ENCODE assay signal across 32 mouse cellular contexts in genomic region chr6:95085276-95085675, GRCm38 (mm10). TPM values are rescaled to one million over a fixed set of nuclear protein-coding genes. Genes with fewer than 3 reads are reported as not detected.
DNase-seq lines count a peak whose midpoint lies in the region; ATAC-seq and TF ChIP-seq lines count a peak whose summit lies in the region.
"Had no signal": no experiment of that assay in that cellular context is flagged by ENCODE, and none has a peak within 500 bp of the region (broad histone marks: within the 10 kb centered on the region; RNA-seq: fewer than 3 reads in every experiment).

No protein-coding gene starts in this region.

- no peak for DNase-seq in forebrain, postnatal 0 days
- no peak for DNase-seq in forebrain, embryonic 10.5 days (ENCODE audit: extremely low spot score, low spot score)
- peak; percentile 12 for DNase-seq in layer of hippocampus, adult 9-11 months
- DNase-seq in layer of hippocampus, postnatal 10 days (ENCODE audit: low spot score in 2 of 2): no peak
- DNase-seq in right cerebral cortex, postnatal 10 days (ENCODE audit: low spot score in 2 of 2): peak; percentile 27 to 37
- no peak for DNase-seq in right cerebral cortex, adult 18-20 months
- DNase-seq in embryo, embryonic 10 days (ENCODE audit: low spot score): no peak
- DNase-seq: adrenal gland, postnatal 14 days; cerebellum, adult 2 months; cerebellum, postnatal 14 days; gastrocnemius, adult 2 months; heart, postnatal 10 days; kidney, adult 2 months; kidney, postnatal 36 days; liver, embryonic 13.5 days; lung, adult 18-20 months; lung, postnatal 4 days; right cerebral cortex, postnatal 25 days; spleen, adult 18-20 months; thymus, adult 18-20 months; thymus, postnatal 25 days had no signal

- no peak overlapping the region for H3K27ac ChIP-seq in forebrain, postnatal 0 days (ENCODE audit: low read depth, low read length)
- H3K27ac ChIP-seq in forebrain, embryonic 10.5 days: no peak overlapping the region
- H3K27ac ChIP-seq in intestine, postnatal 0 days (ENCODE audit: low read depth, low read length): no peak overlapping the region
- H3K27ac ChIP-seq: embryonic facial prominence, embryonic 10.5 days; embryonic facial prominence, embryonic 15.5 days; gastrocnemius, adult 2 months; heart, embryonic 13.5 days; hindbrain, embryonic 15.5 days; limb, embryonic 10.5 days; limb, embryonic 15.5 days; liver, embryonic 13.5 days; midbrain, embryonic 12.5 days; neural tube, embryonic 12.5 days had no signal

- H3K4me1 ChIP-seq in forebrain, postnatal 0 days (ENCODE audit: insufficient read depth): no peaks in the 10 kb centered on the region
- H3K4me1 ChIP-seq in forebrain, embryonic 10.5 days: peaks cover 10% of the 10 kb centered on the region
- no peaks in the 10 kb centered on the region for H3K4me1 ChIP-seq in intestine, postnatal 0 days (replicated peaks; ENCODE audit: control insufficient read depth, insufficient read depth, low read length)
- H3K4me1 ChIP-seq: embryonic facial prominence, embryonic 10.5 days; embryonic facial prominence, embryonic 15.5 days; heart, embryonic 13.5 days; hindbrain, embryonic 15.5 days; limb, embryonic 10.5 days; limb, embryonic 15.5 days; liver, embryonic 13.5 days; megakaryocyte, embryonic 14.5 days; neural tube, embryonic 12.5 days had no signal

- H3K4me3 ChIP-seq in forebrain, postnatal 0 days (ENCODE audit: low read depth, low read length): no peak overlapping the region
- no peak overlapping the region for H3K4me3 ChIP-seq in forebrain, embryonic 10.5 days
- no peak overlapping the region for H3K4me3 ChIP-seq in intestine, postnatal 0 days (ENCODE audit: low read depth, low read length)
- H3K4me3 ChIP-seq: embryonic facial prominence, embryonic 10.5 days; embryonic facial prominence, embryonic 15.5 days; gastrocnemius, adult 2 months; heart, embryonic 13.5 days; hindbrain, embryonic 15.5 days; limb, embryonic 10.5 days; limb, embryonic 15.5 days; liver, embryonic 13.5 days; megakaryocyte, embryonic 14.5 days; midbrain, embryonic 12.5 days; neural tube, embryonic 12.5 days had no signal

- H3K36me3 ChIP-seq in forebrain, postnatal 0 days (ENCODE audit: insufficient read depth): no peaks in the 10 kb centered on the region
- no peaks in the 10 kb centered on the region for H3K36me3 ChIP-seq in forebrain, embryonic 10.5 days (replicated peaks)
- no peaks in the 10 kb centered on the region for H3K36me3 ChIP-seq in intestine, postnatal 0 days (ENCODE audit: control insufficient read depth, insufficient read depth)
- H3K36me3 ChIP-seq: embryonic facial prominence, embryonic 10.5 days; embryonic facial prominence, embryonic 15.5 days; heart, embryonic 13.5 days; hindbrain, embryonic 15.5 days; limb, embryonic 10.5 days; limb, embryonic 15.5 days; liver, embryonic 13.5 days; midbrain, embryonic 12.5 days; neural tube, embryonic 12.5 days had no signal

- H3K4me2 ChIP-seq in forebrain, postnatal 0 days (ENCODE audit: low read depth): no peak overlapping the region
- no peak overlapping the region for H3K4me2 ChIP-seq in intestine, postnatal 0 days (replicated peaks; ENCODE audit: low read depth)
- H3K4me2 ChIP-seq: embryonic facial prominence, embryonic 15.5 days; heart, embryonic 13.5 days; hindbrain, embryonic 15.5 days; limb, embryonic 15.5 days; liver, embryonic 13.5 days; midbrain, embryonic 12.5 days; neural tube, embryonic 12.5 days had no signal

- ATAC-seq in forebrain, postnatal 0 days: 0 out of 2 replicates have a peak, but pooled peaks have one; percentile 43
- no peak for ATAC-seq in intestine, postnatal 0 days
- ATAC-seq: lung, postnatal 0 days had no signal

- H3K9me3 ChIP-seq in forebrain, postnatal 0 days (ENCODE audit: low read length): no peaks in the 10 kb centered on the region
- H3K9me3 ChIP-seq in forebrain, embryonic 10.5 days: no peaks in the 10 kb centered on the region
- no peaks in the 10 kb centered on the region for H3K9me3 ChIP-seq in intestine, postnatal 0 days (ENCODE audit: control insufficient read depth)
- H3K9me3 ChIP-seq: embryonic facial prominence, embryonic 10.5 days; embryonic facial prominence, embryonic 15.5 days; heart, embryonic 13.5 days; hindbrain, embryonic 15.5 days; limb, embryonic 10.5 days; limb, embryonic 15.5 days; liver, embryonic 13.5 days; megakaryocyte, embryonic 14.5 days; midbrain, embryonic 12.5 days; neural tube, embryonic 12.5 days had no signal

- no peak overlapping the region for H3K9ac ChIP-seq in forebrain, postnatal 0 days
- H3K9ac ChIP-seq in intestine, postnatal 0 days (ENCODE audit: low read depth, low read length): no peak overlapping the region
- H3K9ac ChIP-seq: embryonic facial prominence, embryonic 15.5 days; heart, embryonic 13.5 days; hindbrain, embryonic 15.5 days; limb, embryonic 15.5 days; liver, embryonic 13.5 days; midbrain, embryonic 12.5 days; neural tube, embryonic 12.5 days had no signal

- no peak for TF ChIP-seq CTCF in forebrain, postnatal 0 days (IDR thresholded peaks at IDR 0.05; ENCODE audit: low read depth)
- TF ChIP-seq CTCF in intestine, postnatal 0 days (IDR thresholded peaks at IDR 0.05; ENCODE audit: low read depth): no peak

- 25% methylated on average over 1 of the region's 1 CpGs for WGBS in forebrain, postnatal 0 days
- 64% methylated on average over 1 of the region's 1 CpGs for WGBS in forebrain, embryonic 10.5 days
- WGBS in intestine, postnatal 0 days: 80% methylated on average over 1 of the region's 1 CpGs

- no peaks in the 10 kb centered on the region for H3K27me3 ChIP-seq in forebrain, postnatal 0 days (ENCODE audit: insufficient read depth, low read length)
- no peaks in the 10 kb centered on the region for H3K27me3 ChIP-seq in forebrain, embryonic 10.5 days (ENCODE audit: poor library complexity, severe bottlenecking)
- H3K27me3 ChIP-seq in intestine, postnatal 0 days (replicated peaks; ENCODE audit: control insufficient read depth, insufficient read depth, low read length): no peaks in the 10 kb centered on the region
- H3K27me3 ChIP-seq: heart, embryonic 13.5 days; hindbrain, embryonic 15.5 days; limb, embryonic 15.5 days; liver, embryonic 13.5 days; megakaryocyte, embryonic 14.5 days; neural tube, embryonic 12.5 days had no signal

RNA-seq across cellular contexts. Expression of gene Kbtbd8, which starts 31.8 kb away (rescaled TPM):
- 6.0 and 7.3 TPM in 2 replicates for total RNA-seq in forebrain, postnatal 0 days (2014; rRNA removed)
- 1.2 and 1.3 TPM in 2 replicates for polyA plus RNA-seq in forebrain, postnatal 0 days (2015; fragmentation: Nextera tagmentation; extraction: Ambion mirVana)
- 11.3 and 12.2 TPM in 2 replicates for polyA plus RNA-seq in forebrain, embryonic 10.5 days (2016; fragmentation: Nextera tagmentation; extraction: Ambion mirVana)
- total RNA-seq in layer of hippocampus, postnatal 10 days (2021): 1 to 10 TPM; 6.2 to 7.9 TPM
- 1.4 and 1.6 TPM in 2 replicates for polyA plus RNA-seq in intestine, postnatal 0 days (2015; fragmentation: Nextera tagmentation; extraction: Ambion mirVana)

Comparison
In these comparisons a context has a peak if more than half of its experiments do, and no peak if none do; other contexts are left out.
1. DNase-seq: peak in layer of hippocampus, adult 9-11 months (single experiment) and right cerebral cortex, postnatal 10 days (2 of 2); none in forebrain, postnatal 0 days (single experiment), forebrain, embryonic 10.5 days (single experiment), layer of hippocampus, postnatal 10 days (0 of 2), right cerebral cortex, adult 18-20 months (single experiment) and embryo, embryonic 10 days (single experiment).